Mouse (Mus musculus): ENCODE data around the gene Olfr1424.

DNA sequence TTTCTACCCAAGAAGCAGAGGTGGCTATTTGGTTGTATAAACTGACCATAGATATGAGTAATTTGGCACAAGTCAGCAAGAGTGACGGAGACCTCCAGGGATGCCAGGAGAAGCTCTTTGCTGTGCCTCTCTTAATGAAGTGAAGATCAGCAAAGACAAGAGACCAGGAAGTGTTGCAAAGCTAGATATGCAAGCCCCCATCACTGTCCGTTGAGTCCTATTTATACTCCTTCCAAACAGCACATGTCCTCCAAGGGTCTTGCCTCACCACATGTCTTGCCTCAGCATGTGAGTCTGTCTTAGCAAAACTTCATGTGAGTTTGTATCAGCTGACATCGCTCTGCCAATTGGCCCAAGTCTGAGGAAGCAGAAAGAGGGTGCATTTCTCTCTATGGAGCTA, 37.1 kb downstream of the Olfr1424 start:
- TF ChIP-seq POLR2A (IDR thresholded peaks at IDR 0.05; ENCODE audit: low read depth, low read length) = no peak
- no peak for TF ChIP-seq CTCF (IDR thresholded peaks at IDR 0.05; ENCODE audit: extremely low read depth, insufficient read length, insufficient replicate concordance, low read depth, low read length)

All from small intestine, adult 2 months (tissue).